Mouse (Mus musculus): Measurements from ENCODE around the gene Ube2n.

GRCm38 (mm10) chr10:95552326-95552725 is 37.4 kb downstream of the Ube2n start:
- TF ChIP-seq CTCF (IDR thresholded peaks at IDR 0.05; ENCODE audit: borderline replicate concordance, control insufficient read depth, extremely low read depth, insufficient read depth, low read length, poor library complexity) (no peak), POLR2A (IDR thresholded peaks at IDR 0.05; ENCODE audit: control insufficient read depth, extremely low read depth, insufficient read depth, low read length, poor library complexity) (no peak)
